Mouse (Mus musculus): Measurements from ENCODE around the gene Bach2.

The Bach2 gene

DNA sequence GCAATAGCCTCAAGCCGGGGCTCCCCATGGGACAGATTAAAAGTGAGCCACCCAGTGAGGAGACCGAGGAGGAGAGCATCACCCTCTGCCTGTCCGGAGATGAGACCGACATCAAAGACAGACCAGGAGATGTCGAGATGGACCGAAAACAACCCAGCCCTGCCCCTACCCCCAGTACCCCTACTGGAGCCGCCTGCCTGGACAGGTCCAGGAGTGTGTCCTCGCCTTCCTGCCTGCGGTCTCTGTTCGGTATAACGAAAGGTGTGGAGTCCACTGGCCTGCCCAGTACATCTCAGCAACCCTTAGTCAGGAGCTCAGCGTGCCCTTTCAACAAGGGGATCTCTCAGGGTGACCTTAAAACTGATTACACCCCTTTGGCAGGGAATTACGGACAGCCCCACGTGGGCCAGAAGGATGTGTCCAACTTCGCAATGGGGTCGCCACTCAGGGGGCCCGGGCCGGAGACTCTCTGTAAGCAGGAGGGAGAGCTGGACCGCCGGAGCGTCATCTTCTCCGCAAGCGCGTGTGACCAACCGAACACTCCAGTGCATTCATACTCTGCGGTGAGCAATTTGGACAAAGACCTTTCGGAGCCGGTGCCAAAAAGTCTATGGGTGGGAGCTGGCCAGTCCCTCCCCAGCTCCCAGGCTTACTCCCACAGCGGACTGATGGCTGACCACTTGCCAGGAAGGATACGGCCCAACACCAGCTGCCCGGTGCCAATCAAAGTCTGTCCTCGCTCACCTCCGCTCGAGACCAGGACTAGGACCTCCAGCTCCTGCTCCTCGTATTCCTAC is 323.9 kb downstream of the Bach2 start:
- DNase-seq (ENCODE audit: low read depth, low spot score): no peak

DNA sequence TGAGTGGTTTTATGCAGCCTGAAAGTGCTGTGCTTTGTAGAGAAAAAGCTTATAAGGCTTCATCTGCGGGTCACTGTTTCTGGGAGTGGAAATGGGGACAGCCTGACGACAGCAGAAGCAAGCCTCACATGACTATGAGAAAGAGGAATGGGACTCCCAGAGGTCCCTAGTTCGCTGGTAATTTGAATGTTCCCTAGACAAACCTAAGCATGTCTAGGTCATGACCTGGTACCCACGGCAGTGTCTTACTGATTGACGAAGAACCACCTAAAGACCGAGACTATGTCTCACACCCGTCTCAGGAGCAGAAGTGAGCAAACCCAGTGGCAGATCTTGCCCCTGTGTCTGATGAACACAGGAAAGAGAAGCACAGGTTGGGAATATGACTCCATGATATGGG is 325.8 kb downstream of the Bach2 start:
- DNase-seq (ENCODE audit: low read depth, low spot score): no peak

DNA sequence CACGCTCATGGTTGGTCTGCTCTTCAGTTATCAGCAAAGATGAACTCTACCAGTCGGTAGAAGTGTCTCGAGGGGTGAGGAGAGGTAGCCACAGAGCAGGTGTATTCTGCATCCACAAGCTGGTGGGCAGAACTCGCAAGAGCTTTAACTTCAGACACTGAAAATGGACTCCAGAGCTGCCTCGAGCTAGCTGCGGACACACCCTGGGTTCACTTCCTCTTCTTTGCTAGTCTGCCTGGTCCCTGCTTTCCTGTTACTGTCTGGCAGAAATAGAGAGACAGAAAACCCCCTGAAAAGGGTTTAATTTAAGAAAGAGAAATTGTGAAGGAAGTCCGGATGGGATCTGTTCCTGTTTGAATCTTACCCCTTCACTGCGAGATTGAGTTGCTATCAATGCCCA is 326.3 kb downstream of the Bach2 start:
- DNase-seq (ENCODE audit: low read depth, low spot score): no peak

DNA sequence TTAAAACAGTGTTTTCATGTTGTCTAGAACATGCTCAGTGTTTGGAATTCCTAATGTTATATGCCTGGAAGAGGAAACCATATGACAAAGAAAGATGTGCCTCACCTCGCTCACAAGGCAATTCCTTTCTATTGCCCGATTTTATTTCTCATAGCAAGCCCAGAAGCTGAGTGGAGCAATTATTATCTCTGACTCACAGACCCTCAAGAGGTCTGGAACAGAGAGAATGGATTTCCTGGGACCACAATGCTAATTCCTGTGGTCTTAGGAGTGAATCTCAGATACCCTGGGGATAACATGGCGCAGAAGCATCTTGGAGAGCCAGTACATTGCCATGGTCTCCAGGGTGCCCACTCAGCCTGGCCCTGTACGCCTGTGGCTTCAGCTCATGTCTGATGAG is 330.4 kb downstream of the Bach2 start:
- no peak for DNase-seq (ENCODE audit: low read depth, low spot score)

DNA sequence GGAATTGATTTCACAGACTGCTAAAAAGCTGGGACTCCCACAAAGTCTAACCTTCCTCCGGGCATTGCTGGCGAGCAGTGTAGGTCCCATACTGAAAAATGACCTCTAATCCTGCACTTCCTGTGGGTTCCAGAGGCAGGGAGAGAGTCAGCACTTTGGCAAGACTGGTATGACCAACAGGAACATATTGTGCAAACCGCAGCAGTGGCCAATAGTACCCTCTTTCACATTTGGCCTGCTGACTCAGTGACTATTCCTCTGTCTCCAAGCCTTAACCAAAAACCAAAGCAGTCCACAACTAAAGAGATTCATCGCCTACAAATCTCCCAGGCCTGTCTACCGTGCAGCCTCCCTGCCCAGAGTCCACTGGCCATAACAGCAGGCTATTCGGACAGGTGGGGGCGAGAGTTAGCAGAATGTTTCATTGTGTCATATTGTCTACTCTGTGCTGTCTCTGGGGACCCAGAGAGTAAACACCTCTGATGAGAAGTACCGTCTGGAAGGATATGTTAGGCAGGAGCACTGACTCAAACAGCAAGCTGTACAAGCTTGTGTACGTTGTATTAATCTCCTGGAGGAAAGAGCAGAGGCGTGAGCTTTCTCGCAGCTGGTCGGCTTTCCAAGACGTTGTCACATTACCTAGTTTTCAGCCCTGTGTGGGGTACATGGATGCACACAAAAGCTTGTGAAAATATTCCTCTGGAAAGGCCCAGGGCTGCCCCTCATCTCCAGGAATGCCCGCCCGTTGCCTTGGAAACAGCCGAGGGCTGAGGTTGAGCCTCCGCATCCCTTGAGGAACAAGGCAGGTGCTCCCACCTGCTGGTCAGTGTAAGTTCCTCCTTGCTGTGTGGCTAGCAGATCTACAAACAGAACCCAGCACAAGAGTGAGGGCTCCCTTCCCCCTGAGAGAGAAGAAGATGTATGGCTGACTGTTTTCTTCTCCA is 331.7 kb downstream of the Bach2 start:
- no peak for DNase-seq (ENCODE audit: low read depth, low spot score)

DNA sequence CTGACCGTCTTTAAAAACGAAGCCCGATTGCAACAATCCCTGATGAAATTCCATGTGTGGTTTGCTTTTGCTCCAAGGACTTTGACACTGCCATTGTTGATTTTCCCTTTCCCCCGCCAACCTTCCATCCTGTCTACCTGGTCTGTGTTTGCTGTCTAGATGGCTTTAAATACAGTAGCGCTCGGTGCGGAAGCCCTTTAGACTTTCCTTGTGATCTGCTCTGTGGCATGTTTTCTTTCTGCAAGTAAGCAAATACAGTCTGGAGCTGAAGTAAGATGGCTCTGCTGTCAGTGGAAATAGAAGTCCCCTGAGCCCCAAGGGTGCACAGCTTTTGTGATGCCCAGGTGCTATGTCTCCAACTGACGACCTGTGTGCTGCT is 332.3 kb downstream of the Bach2 start:
- no peak for DNase-seq (ENCODE audit: low read depth, low spot score)

DNA sequence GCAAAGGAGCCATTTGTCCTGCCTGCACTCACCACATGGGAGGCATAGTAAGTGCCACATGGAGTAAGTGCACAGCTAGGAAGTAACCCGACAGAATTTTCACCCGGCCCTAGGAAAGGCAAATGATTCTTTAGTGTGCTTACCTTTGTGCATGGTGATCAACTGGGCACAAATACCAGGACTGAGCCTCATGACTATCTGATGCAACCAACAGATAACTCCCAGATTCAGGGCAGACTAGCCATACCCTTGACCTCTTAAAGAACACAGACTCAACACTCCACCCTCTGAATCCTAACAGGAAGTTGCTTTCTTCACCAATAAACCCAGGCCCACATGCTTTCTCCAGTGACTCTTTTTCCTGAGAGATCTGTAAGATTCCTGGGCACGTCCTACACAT is 332.8 kb downstream of the Bach2 start:
- DNase-seq (ENCODE audit: low read depth, low spot score): no peak

DNA sequence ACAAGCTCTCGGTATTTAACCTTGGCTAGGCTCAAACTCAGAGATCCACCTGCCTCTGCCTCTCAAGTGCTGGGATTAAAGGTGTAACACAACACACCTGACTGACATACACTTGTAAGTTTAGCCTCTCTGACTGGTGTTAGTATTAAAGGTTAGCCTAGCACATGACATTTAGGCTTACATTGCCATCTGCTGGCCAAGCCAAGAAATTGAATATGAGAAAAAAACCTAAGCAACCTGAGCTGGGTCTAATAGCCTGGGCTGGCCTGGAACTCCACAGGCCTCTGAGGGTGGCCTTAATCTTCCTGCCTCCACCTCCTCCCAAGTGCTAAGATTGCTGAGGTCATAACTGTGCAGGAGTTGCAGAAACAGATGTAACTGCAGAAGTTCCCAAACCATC is 333.5 kb downstream of the Bach2 start:
- DNase-seq (ENCODE audit: low read depth, low spot score): peak; percentile 34

DNA sequence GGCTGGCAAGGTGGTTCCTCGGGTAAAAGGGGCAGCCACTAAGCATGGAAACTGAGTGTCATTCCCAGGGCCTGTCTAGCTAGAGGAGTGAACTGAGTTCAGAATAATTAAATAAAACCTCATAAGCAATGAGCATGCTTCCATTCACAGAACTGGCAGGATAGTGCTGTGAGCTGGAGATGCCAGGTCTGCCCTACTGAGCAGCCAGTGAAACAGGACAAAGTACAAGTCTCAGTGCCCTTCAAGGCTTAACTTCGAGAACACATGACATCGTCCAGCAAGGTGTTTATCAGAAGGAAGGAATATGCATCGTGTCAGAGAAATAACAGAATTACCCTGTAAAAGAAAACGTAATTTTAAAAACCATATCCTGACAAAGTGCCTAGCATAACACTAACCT is 335.0 kb downstream of the Bach2 start:
- DNase-seq (ENCODE audit: low read depth, low spot score): no peak

DNA sequence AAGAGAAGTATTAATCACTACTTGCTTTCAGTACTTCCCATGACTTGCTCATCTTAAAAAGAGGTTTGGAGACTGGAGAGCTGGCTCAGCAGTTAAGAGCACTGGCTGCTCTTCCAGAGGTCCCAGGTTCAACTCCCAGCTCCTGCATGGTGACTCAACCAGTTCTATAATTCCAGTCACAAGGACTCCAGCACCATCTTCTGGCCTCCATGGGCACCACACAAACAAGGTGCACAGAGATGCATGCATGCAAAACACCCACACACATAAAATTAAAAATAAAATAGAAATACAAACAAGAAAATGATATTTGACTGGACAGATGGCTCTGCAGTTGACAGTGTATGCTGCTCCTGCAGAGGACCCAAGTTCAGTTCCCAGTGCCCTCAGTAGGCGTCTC is 336.0 kb downstream of the Bach2 start:
- DNase-seq (ENCODE audit: low read depth, low spot score): no peak

DNA sequence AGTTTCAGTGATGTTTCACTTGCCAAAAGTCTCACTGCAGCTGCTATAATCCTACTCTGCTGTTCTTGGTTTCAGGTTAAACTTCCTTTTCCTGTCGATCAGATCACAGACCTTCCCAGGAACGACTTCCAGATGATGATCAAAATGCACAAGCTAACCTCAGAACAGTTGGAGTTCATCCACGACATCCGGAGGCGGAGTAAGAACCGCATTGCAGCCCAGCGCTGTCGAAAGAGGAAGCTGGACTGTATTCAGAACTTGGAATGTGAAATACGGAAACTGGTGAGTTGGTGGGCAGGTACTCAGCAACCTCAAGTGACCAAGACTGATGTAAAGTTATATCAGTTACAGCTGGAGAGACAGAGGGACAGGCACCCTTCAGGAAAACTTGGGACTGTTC is 336.6 kb downstream of the Bach2 start:
- no peak for DNase-seq (ENCODE audit: low read depth, low spot score)

DNA sequence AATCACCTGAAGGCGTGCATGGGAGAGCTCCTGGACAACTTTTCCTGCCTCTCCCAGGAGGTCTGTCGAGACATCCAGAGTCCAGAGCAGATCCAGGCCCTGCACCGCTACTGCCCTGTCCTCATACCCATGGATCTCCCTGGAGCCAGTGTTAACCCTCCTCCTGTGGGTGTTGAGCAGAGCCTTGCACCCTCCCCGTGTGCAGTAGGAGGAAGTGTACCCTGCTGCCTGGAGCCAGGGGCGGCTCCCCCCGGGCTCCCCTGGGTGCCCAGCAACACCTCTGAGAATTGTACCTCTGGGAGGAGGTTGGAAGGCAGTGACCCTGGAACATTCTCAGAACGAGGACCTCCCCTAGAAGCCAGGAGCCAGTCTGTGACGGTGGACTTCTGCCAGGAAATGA is 341.2 kb downstream of the Bach2 start:
- no peak for DNase-seq (ENCODE audit: low read depth, low spot score)

DNA sequence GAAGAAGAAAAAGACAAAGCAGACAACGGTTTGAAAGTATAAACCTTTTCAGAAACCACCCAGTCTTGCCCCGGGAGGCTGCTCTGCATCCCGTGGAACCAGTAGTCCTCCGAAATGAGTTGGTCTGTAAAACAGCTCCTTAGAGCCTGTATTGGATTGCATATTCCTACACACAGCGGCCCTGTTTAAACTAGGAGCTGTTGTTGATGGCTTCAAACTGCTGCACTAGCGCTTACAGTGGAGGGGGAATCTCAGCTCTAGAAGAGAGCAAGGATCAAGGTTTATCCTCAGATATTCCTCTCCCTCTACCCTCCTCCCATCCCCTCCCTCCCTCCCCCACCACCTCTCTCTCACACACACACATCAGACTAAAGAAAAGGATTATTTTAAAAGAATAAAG is 345.6 kb downstream of the Bach2 start:
- DNase-seq (ENCODE audit: low read depth, low spot score): no peak

DNA sequence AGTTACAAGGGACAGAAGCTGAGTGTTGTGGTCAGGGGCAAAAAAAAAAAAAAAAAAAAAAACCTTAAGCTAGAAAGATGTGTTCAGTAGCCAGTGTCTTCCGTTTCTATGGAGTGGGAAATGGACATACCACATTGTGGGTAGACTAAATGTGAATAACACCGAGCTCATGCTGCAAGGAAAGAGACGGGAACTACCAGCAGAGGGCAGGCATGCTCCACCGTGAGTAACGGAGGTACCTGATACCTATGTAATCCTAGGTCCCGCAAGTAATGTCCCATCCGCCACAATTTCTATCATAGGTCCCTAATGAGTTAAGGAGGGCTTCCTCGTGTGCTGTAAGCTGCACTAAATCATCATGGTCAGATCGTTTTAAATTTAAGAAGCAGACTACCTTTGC is 348.0 kb downstream of the Bach2 start:
- DNase-seq (ENCODE audit: low read depth, low spot score): peak; percentile 45

DNA sequence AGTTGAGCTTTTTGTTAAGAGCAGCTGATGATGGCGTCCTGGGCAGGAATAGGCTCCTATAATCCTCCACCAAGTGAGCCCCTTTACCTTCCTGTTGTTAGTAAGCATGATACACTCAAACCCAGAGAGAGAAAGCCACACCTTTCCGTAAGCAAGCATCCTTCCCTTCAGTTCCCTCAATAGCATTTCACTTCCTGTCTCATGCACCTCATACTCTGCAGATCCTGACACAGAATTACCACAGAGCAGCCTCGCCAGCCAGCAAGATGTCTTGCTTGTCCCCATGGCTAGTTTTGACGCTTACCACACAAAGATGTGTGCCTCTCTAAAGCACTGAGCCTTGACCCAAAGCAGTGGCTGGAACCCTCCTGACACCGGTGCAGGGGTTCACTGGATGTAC is 348.9 kb downstream of the Bach2 start:
- DNase-seq (ENCODE audit: low read depth, low spot score): no peak

DNA sequence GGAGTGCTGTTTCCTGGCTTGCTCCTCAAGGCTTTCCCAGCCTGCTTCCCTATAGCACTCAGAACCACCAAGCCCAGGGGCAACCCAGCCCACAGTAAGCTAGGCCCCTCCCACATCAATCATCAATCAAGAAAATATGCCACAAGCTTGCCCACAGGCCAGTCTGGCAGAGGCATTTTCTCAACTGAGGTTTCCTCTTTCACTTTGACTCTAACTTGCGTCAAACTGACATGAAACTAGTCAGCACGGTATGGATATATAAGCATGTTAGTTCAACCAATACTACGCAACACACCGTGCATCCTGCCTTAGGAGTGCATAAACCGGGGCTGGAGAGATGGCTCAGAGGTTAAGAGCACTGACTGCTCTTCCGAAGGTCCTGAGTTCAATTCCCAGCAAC is 349.6 kb downstream of the Bach2 start:
- no peak for DNase-seq (ENCODE audit: low read depth, low spot score)

DNA sequence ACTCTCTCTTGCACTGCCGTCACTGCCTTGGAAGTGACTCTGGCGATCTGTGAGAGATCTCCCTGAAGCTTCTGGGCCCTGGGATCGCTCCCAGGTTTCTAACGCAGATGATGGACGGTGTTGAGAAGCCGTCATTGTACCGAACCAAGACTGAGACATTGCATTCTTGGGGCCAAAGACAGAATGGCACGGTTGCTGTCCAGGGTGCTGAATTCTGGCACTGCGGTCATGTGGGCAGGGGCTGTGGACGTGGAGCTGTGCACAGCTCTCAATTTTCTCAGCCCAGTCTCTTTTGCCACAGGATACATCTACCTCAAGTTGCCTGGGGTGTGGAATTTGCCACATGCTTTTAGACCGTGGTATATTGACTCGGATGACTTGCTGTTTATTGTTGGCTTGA is 362.5 kb downstream of the Bach2 start:
- DNase-seq (ENCODE audit: low read depth, low spot score): no peak

DNA sequence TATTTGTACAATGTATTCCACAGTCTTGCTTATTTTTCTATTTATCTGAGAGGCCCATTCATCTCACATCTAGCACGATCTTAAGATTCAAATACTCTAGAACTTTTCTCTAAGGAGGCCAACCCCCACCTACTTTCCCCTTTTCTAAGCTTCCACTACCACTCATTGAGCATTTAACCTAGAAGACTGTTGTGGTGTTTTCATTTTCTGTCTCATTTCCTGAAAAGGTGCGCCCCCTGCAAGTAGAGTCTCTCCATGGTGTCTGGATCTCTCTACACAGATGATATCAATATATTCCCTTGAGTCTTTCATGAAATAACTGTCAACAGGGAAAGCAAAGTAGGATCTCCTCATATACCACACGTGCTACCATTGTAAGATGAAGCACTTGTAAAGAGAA is 364.1 kb downstream of the Bach2 start, which contains the start of gene Gja10:
Gja10 (minus strand) TSS at position 101 of the 400 bp plus-strand sequence.
- DNase-seq (ENCODE audit: low read depth, low spot score): no peak

DNA sequence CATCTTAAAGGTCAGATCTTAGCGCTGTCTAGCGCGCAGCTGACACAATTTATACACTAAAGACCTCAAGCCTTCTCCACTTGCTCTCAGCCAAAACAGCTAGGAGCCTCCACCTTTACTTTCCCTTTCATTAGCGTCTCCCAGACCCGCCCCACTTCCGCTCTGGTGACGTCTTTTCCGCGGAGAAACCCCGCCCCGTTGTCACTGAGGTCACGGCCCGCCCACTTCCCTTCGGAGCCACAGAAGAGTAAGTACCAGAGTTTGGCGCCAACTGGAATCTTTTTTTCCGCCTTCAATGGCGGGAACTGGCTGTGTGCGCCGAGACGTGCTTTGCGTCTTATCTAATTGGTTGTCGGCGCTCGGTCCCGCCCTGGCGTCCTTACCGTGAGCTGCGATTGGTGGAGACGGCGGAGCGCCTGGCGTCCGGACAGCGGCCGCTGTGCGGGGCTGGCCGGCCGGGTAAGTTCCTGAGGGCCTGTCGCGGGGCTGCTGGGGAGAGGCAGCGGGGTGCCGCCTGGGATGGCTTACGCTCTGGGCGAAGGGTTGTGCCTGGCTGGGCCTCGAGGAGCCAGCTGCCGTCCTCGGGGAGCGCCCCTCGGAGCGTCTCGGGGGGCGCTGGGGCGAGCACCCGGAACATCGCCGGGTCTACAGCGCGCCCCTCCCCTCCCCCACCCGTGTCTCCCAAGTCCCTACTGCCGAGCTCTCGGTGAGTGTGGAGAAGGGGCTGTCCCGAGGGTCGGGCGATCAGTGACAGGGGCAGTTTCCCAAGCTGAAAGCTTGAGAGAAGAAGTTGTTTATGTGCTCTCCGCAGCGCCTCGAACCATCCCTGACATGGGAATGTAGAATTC is 376.7 kb downstream of the Bach2 start, which contains the start of gene Casp8ap2:
Casp8ap2 (plus strand) TSS at position 418 of the 848 bp plus-strand sequence.
- DNase-seq (ENCODE audit: low read depth, low spot score): peak; percentile 98

DNA sequence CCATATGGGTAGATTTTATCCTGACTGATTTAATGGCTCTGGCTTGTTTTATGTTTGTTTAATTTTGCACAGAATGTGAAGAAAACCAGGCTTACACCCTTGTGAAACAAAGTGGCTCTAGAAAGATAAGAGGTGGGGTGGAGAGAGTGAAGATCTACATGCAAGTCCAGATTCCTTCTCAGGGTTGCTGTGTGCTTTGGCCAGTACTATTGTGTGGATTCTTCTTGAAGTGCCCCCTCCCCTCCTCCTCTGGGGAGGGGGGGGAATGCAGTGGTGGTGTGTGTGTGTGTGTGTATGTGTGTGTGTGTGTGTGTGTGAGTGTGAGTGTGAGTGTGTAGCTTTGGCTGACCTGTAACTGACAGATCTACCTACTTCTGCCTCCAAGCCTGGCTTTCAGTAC is 383.0 kb downstream of the Bach2 start:
- DNase-seq (ENCODE audit: low read depth, low spot score): no peak

All from retina, postnatal 7 days (tissue).